Mouse (Mus musculus) forebrain, embryonic 15.5 days (tissue): ENCODE measurements around the gene Kalrn. TPM values are rescaled to one million over a fixed set of nuclear protein-coding genes. Genes with fewer than 3 reads are reported as not detected.

Experiments used
- ATAC-seq: fragments of 200-750 bp; cut with Nextera tagmentation; replicated peaks from 2 replicates; pipeline ENCODE4 v1.8.0; 2017; ENCODE audit warnings: mild to moderate bottlenecking, moderate TSS enrichment, moderate library complexity
- H3K27ac ChIP-seq: fragments of 300-500 bp; sonication (generic); replicated peaks from 2 replicates; pipeline ENCODE4 v1.5.1; 2015; ENCODE audit warnings: mild to moderate bottlenecking, inconsistent platforms
- H3K27me3 ChIP-seq: fragments of 300-500 bp; sonication (generic); 2 replicates; pipeline ENCODE4 v1.6.1; 2015; ENCODE audit warnings: inconsistent platforms
- H3K36me3 ChIP-seq: fragments of 300-500 bp; sonication (generic); 2 replicates; pipeline ENCODE4 v1.6.1; 2015; ENCODE audit warnings: mild to moderate bottlenecking, inconsistent platforms
- H3K4me1 ChIP-seq: fragments of 300-500 bp; sonication (generic); 2 replicates; pipeline ENCODE4 v1.6.1; 2015; ENCODE audit warnings: inconsistent platforms
- H3K4me2 ChIP-seq: fragments of 300-500 bp; sonication (generic); replicated peaks from 2 replicates; pipeline ENCODE4 v1.6.1; 2015; ENCODE audit warnings: mild to moderate bottlenecking, inconsistent platforms
- H3K4me3 ChIP-seq: fragments of 300-500 bp; sonication (generic); 2 replicates; pipeline ENCODE4 v1.5.1; 2015; ENCODE audit warnings: mild to moderate bottlenecking, inconsistent platforms
- H3K9ac ChIP-seq: fragments of 300-500 bp; sonication (generic); replicated peaks from 2 replicates; pipeline ENCODE4 v1.6.1; 2015; ENCODE audit warnings: mild to moderate bottlenecking, inconsistent platforms
- H3K9me3 ChIP-seq: fragments of 300-500 bp; sonication (generic); 2 replicates; pipeline ENCODE4 v1.6.1; 2016; ENCODE audit warnings: inconsistent platforms
- WGBS: fragments of 180-500 bp; shearing (Covaris S2); methylation state at CpG from one replicate; pipeline ENCODE4 v1.1.7; 2015; ENCODE audit warnings: mixed read lengths; 5-methylcytosine and 5-hydroxymethylcytosine counted together
- polyA plus RNA-seq: library from polyadenylated mRNA; unstranded; fragments of >200 nt; fragmentation: Nextera tagmentation; extraction: Ambion mirVana; gene quantifications from 2 replicates; pipeline ENCODE4 v1.2.1, GENCODE M21; 2015

The Kalrn gene
- polyA plus RNA-seq, 1 experiment from 2014 or later = 36.4 TPM

- Histone ChIP-seq H3K4me2 (no peak overlapping the region), H3K9me3 (no peaks in the 10 kb centered on the region), H3K4me3 (no peak overlapping the region), H3K27me3 (no peaks in the 10 kb centered on the region), H3K36me3 (peaks cover 39% of the 10 kb centered on the region), H3K9ac (no peak overlapping the region), H3K27ac (no peak overlapping the region), H3K4me1 (no peaks in the 10 kb centered on the region)
- 78% methylated on average over 6 of the region's 6 CpGs for WGBS
- no peak for ATAC-seq
Observed at GRCm38 (mm10) chr16:34040276-34040675, 533.1 kb downstream of the Kalrn start.

- Histone ChIP-seq H3K27me3 (no peaks in the 10 kb centered on the region), H3K27ac (no peak overlapping the region), H3K36me3 (peaks cover 40% of the 10 kb centered on the region), H3K9ac (no peak overlapping the region), H3K9me3 (no peaks in the 10 kb centered on the region), H3K4me2 (no peak overlapping the region), H3K4me1 (no peaks in the 10 kb centered on the region), H3K4me3 (no peak overlapping the region)
- WGBS = 84% methylated on average over 4 of the region's 4 CpGs
- no peak for ATAC-seq
Observed at GRCm38 (mm10) chr16:34039736-34040135, 533.6 kb downstream of the Kalrn start.

GRCm38 (mm10) chr16:34036327-34037047 is 536.8 kb downstream of the Kalrn start:
- no peak overlapping the region for H3K4me2 ChIP-seq
- peaks cover 58% of the 10 kb centered on the region for H3K36me3 ChIP-seq
- no peaks in the 10 kb centered on the region for H3K9me3 ChIP-seq
- no peak overlapping the region for H3K27ac ChIP-seq
- 91% methylated on average over 10 of the region's 10 CpGs for WGBS
- no peaks in the 10 kb centered on the region for H3K4me1 ChIP-seq
- H3K27me3 ChIP-seq = no peaks in the 10 kb centered on the region
- H3K4me3 ChIP-seq = no peak overlapping the region
- ATAC-seq = no peak
- no peak overlapping the region for H3K9ac ChIP-seq

- peaks cover 64% of the 10 kb centered on the region for H3K36me3 ChIP-seq
- no peaks in the 10 kb centered on the region for H3K4me1 ChIP-seq
- no peaks in the 10 kb centered on the region for H3K9me3 ChIP-seq
- ATAC-seq = no peak
- no peak overlapping the region for H3K4me2 ChIP-seq
- H3K27ac ChIP-seq = no peak overlapping the region
- H3K4me3 ChIP-seq = no peak overlapping the region
- no peak overlapping the region for H3K9ac ChIP-seq
- H3K27me3 ChIP-seq = no peaks in the 10 kb centered on the region
- 94% methylated on average over 2 of the region's 2 CpGs for WGBS
Observed at GRCm38 (mm10) chr16:34035780-34036179, 537.6 kb downstream of the Kalrn start.

GRCm38 (mm10) chr16:34034267-34034666 is 539.1 kb downstream of the Kalrn start:
- no peak overlapping the region for H3K4me3 ChIP-seq
- H3K27me3 ChIP-seq = no peaks in the 10 kb centered on the region
- no peak for ATAC-seq
- no peaks in the 10 kb centered on the region for H3K9me3 ChIP-seq
- no peak overlapping the region for H3K9ac ChIP-seq
- H3K36me3 ChIP-seq = peaks cover 61% of the 10 kb centered on the region
- H3K4me1 ChIP-seq = no peaks in the 10 kb centered on the region
- no peak overlapping the region for H3K4me2 ChIP-seq
- 97% methylated on average over 17 of the region's 17 CpGs for WGBS
- no peak overlapping the region for H3K27ac ChIP-seq

- Histone ChIP-seq H3K9ac (no peak overlapping the region), H3K27me3 (no peaks in the 10 kb centered on the region), H3K4me1 (no peaks in the 10 kb centered on the region), H3K27ac (no peak overlapping the region), H3K4me2 (no peak overlapping the region), H3K36me3 (peaks cover 61% of the 10 kb centered on the region), H3K9me3 (no peaks in the 10 kb centered on the region), H3K4me3 (no peak overlapping the region)
- 96% methylated on average over 12 of the region's 12 CpGs for whole genome bisulfite sequencing
- ATAC-seq = no peak
Observed at GRCm38 (mm10) chr16:34032011-34032645, 541.2 kb downstream of the Kalrn start.

GRCm38 (mm10) chr16:34031565-34031964 is 541.8 kb downstream of the Kalrn start:
- H3K4me2 ChIP-seq = no peak overlapping the region
- H3K36me3 ChIP-seq = peaks cover 63% of the 10 kb centered on the region
- H3K27ac ChIP-seq = no peak overlapping the region
- no peak for ATAC-seq
- no peak overlapping the region for H3K9ac ChIP-seq
- no peak overlapping the region for H3K4me3 ChIP-seq
- no peaks in the 10 kb centered on the region for H3K9me3 ChIP-seq
- H3K27me3 ChIP-seq = no peaks in the 10 kb centered on the region
- WGBS = 87% methylated on average over 9 of the region's 9 CpGs
- no peaks in the 10 kb centered on the region for H3K4me1 ChIP-seq

- Histone ChIP-seq H3K27me3 (no peaks in the 10 kb centered on the region), H3K9me3 (no peaks in the 10 kb centered on the region), H3K4me1 (no peaks in the 10 kb centered on the region), H3K4me3 (no peak overlapping the region), H3K4me2 (no peak overlapping the region), H3K36me3 (peaks cover 64% of the 10 kb centered on the region), H3K27ac (no peak overlapping the region), H3K9ac (no peak overlapping the region)
- 84% methylated on average over 4 of the region's 4 CpGs for WGBS
- no peak for ATAC-seq
Observed at GRCm38 (mm10) chr16:34030379-34030778, 543.0 kb downstream of the Kalrn start.

- Histone ChIP-seq H3K4me1 (no peaks in the 10 kb centered on the region), H3K4me3 (no peak overlapping the region), H3K27ac (no peak overlapping the region), H3K4me2 (no peak overlapping the region), H3K36me3 (peaks cover 64% of the 10 kb centered on the region), H3K9ac (no peak overlapping the region), H3K9me3 (no peaks in the 10 kb centered on the region), H3K27me3 (no peaks in the 10 kb centered on the region)
- 91% methylated on average over 5 of the region's 5 CpGs for WGBS
- no peak for ATAC-seq
Observed at GRCm38 (mm10) chr16:34029790-34030189, 543.5 kb downstream of the Kalrn start.

GRCm38 (mm10) chr16:34017241-34017640 is 556.1 kb downstream of the Kalrn start:
- Histone ChIP-seq H3K4me2 (no peak overlapping the region), H3K27ac (no peak overlapping the region), H3K9me3 (no peaks in the 10 kb centered on the region), H3K9ac (no peak overlapping the region), H3K4me3 (no peak overlapping the region), H3K27me3 (no peaks in the 10 kb centered on the region), H3K36me3 (peaks cover 42% of the 10 kb centered on the region), H3K4me1 (no peaks in the 10 kb centered on the region)
- 83% methylated on average over 8 of the region's 8 CpGs for WGBS
- no peak for ATAC-seq

- 93% methylated on average over 20 of the region's 20 CpGs for WGBS
- no peak for ATAC-seq
Observed at GRCm38 (mm10) chr16:34011991-34012845, 561.1 kb downstream of the Kalrn start.

GRCm38 (mm10) chr16:34009567-34009966 is 563.8 kb downstream of the Kalrn start:
- no peak for ATAC-seq
- Histone ChIP-seq H3K4me3 (no peak overlapping the region), H3K9ac (no peak overlapping the region), H3K27me3 (no peaks in the 10 kb centered on the region), H3K27ac (no peak overlapping the region), H3K36me3 (peaks cover 53% of the 10 kb centered on the region), H3K4me2 (no peak overlapping the region), H3K9me3 (no peaks in the 10 kb centered on the region), H3K4me1 (peaks cover 14% of the 10 kb centered on the region)
- WGBS = 89% methylated on average over 2 of the region's 2 CpGs

More at GRCm38 (mm10) chr16:34011991-34012845, 561.1 kb downstream of the Kalrn start:
- no peak overlapping the region for H3K4me3 ChIP-seq
- peaks cover 75% of the 10 kb centered on the region for H3K36me3 ChIP-seq
- H3K4me2 ChIP-seq = no peak overlapping the region
- H3K27me3 ChIP-seq = no peaks in the 10 kb centered on the region
- no peak overlapping the region for H3K27ac ChIP-seq
- no peak overlapping the region for H3K9ac ChIP-seq
- no peaks in the 10 kb centered on the region for H3K4me1 ChIP-seq
- no peaks in the 10 kb centered on the region for H3K9me3 ChIP-seq
